Mouse (Mus musculus): ENCODE results near the gene Tdrd12. TPM values are rescaled to one million over a fixed set of nuclear protein-coding genes. Genes with fewer than 3 reads are reported as not detected.
"Not testable (repeated sequence)": the region's sequence is repeated elsewhere in the genome, so short reads cannot be mapped to it uniquely, and the experiment has no call there.

The Tdrd12 gene
- polyA plus RNA-seq, 1 experiment = 0.40 TPM

DNA sequence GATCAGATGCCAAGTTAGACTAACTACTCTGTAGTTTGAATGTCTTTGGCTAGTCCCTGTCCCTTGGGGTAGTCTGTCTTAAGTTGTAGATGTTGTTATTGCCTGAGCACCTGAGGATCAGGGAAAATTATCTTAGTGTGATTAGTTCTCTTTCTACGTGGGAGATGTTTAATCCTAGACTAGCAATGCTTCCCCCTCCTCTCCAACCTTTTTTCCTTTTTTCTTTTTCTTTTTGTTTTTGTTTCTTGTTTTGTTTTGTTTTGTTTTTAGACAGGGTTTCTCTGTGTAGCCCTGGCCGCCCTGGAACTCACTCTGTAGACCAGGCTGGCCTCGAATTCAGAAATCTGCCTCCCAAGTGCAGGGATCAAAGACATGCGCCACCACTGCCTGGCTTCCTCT lies 18.7 kb upstream of the Tdrd12 start, which contains the start of gene Nudt19:
Nudt19 (minus strand) TSS at position 100 of the 399 bp plus-strand sequence.
- TF ChIP-seq CTCF (IDR thresholded peaks at IDR 0.05; ENCODE audit: extremely low read depth, insufficient read depth, low read length) = no peak
- TF ChIP-seq POLR2A (IDR thresholded peaks at IDR 0.05; ENCODE audit: extremely low read depth, insufficient read depth, low read length) = no peak
- H3K4me1 ChIP-seq (ENCODE audit: control insufficient read depth, insufficient read depth, low read length) = no peaks in the 10 kb centered on the region
- H3K4me3 ChIP-seq (ENCODE audit: insufficient read depth, low read length) = peak within 1 kb of the TSS; percentile 98
- peak within 1 kb of the TSS; percentile 97 for H3K27ac ChIP-seq (ENCODE audit: insufficient read depth, low read length)

DNA sequence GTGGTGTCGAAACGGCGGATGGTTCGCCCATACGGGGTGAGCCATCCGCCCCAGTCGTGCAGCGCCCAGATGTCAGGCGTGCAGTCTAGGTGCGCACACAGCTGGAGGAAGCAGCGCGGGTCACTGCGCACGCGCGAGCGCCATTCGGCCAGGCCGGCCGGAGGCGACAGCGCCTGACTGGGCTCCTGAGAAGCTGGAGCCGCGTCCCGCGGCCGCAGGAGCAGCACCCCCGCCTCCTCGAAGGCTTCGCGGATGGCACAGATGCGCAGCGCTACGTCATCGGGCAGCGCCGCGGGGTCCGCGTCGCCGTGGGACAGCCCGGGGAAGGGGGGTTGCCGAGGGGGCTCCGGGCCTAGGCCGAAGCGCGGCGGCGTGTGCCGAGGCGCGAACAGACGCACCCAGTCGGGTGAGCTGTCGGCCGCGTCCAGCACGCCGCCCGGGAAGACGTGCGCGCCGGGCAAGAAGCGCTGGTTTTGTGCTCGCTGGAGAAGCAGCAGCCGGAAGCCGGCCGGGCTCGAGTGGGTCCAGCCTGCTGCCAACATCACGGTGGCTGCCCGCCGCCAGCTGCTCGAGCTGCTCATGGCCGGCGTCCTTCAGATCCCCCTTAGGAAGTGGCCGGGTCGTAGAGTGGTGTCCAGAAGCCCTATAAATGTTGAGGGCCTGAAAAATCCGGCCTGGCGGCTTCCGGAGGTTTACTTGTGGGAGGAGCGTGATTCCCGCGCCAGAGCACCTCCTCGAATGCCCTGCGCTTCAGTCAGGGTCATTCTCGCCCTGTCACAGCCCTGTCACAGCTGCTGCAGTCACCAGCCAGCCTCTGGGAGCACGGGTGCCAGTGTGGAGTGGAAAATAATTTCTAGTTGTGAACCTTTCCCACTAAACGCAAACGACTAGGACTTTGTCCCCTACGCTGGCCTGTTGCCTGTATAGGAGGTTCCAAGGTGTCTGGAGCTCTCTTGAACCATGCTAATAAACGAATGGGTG lies 18.0 kb upstream of the Tdrd12 start:
- TF ChIP-seq CTCF (IDR thresholded peaks at IDR 0.05; ENCODE audit: extremely low read depth, insufficient read depth, low read length) (no peak), POLR2A (IDR thresholded peaks at IDR 0.05; ENCODE audit: extremely low read depth, insufficient read depth, low read length) (peak; percentile 78)
- no peaks in the 10 kb centered on the region for H3K4me1 ChIP-seq (ENCODE audit: control insufficient read depth, insufficient read depth, low read length)
- peak overlapping the region; percentile 98 for H3K4me3 ChIP-seq (ENCODE audit: insufficient read depth, low read length)
- peak overlapping the region; percentile 97 for H3K27ac ChIP-seq (ENCODE audit: insufficient read depth, low read length)

DNA sequence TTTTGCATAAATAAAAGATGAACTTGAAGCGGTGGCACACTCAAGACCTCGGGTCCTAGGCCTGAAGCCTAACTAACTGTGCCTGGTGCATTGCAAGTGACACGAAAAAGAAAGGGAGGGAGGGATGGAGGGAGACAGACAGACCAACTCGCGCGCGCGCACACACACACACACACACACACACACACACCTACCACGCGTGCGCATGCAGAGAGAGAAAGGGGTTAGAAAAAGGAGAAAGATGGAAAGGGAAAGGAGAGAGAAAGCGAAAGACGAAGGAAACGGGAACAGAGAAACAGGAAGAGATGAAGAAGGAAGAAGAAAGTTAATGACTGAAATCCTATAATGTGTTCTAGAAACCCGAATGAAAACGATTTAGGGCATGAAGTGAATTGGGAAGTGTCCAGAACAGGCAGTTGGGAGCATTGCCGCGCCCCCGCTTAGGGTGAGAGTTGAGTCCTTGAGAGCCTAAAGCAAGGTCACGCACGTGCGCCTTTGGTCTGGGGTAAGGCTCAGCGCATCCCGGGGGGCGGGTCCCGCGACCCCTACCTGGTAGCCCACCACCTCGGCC lies 17.1 kb upstream of the Tdrd12 start:
- H3K27ac ChIP-seq (ENCODE audit: insufficient read depth, low read length) = peak overlapping the region; percentile 97
- no peaks in the 10 kb centered on the region for H3K4me1 ChIP-seq (ENCODE audit: control insufficient read depth, insufficient read depth, low read length)
- TF ChIP-seq CTCF (IDR thresholded peaks at IDR 0.05; ENCODE audit: extremely low read depth, insufficient read depth, low read length) (no peak), POLR2A (IDR thresholded peaks at IDR 0.05; ENCODE audit: extremely low read depth, insufficient read depth, low read length) (no peak)
- peak overlapping the region; percentile 98 for H3K4me3 ChIP-seq (ENCODE audit: insufficient read depth, low read length)

DNA sequence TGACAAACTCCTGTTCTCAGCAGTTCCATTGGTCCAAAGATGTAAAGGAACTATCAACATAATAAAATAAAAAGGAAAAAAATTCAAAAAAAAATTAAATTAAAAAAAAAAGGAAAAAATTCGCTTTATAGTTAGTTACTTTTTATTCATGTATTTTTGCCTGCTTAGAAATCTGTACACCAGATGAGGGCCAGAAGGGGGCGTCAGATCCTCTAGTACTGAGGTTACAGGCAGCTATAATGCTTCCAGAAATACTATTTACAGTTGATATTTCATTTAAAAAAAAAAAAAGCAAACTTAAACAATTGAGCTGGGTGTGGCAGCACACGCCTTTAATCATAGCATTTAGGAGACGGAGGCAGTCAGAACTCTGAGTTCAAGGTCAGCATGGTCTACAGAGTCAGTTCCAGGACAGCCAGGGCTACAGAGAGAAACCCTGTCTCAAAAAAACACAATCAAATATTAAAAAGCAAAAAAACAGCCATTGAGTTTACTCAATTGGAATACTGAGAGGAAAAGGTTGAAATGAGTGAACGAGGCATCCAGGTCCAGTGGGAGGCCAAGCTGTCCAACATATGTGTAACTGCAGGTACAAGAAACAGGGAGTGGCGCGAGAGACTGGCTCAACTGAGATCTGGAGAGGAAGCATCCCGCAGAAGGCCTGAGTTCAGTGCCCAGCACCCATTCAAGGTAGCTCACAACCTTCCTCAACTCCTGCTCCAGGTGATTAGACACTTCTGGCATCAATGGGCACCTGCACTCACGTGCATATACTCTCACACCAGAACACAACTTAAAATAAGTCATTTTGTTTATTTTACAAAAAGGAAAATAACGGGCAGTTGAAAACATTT lies 16.4 kb upstream of the Tdrd12 start:
- TF ChIP-seq CTCF (IDR thresholded peaks at IDR 0.05; ENCODE audit: extremely low read depth, insufficient read depth, low read length) = 0 out of 2 replicates have a peak, but pooled peaks have one; percentile 0
- no peak for TF ChIP-seq POLR2A (IDR thresholded peaks at IDR 0.05; ENCODE audit: extremely low read depth, insufficient read depth, low read length)
- H3K4me3 ChIP-seq (ENCODE audit: insufficient read depth, low read length) = peak overlapping the region; percentile 98
- no peaks in the 10 kb centered on the region for H3K4me1 ChIP-seq (ENCODE audit: control insufficient read depth, insufficient read depth, low read length)
- H3K27ac ChIP-seq (ENCODE audit: insufficient read depth, low read length) = no peak overlapping the region

DNA sequence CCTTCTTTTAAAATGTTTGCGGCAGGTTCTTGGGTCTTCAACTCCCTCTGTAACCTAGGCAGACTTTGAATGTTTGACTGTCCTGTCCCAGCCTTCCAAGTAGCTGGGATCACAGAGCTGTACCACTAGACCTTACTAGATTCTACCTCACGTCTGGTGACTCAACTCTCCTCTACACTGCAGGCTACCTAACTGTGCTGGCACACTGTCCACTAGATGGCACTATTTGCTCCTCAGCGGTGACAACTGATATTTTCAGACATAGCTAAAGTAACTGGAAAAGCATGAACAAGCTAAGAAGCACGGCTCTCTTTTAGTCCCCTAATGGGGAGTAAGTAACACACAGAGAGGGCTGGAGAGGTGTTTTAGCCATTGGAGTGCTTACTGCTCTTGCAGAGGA lies 8.3 kb upstream of the Tdrd12 start:
- TF ChIP-seq POLR2A (IDR thresholded peaks at IDR 0.05; ENCODE audit: extremely low read depth, insufficient read depth, low read length) (no peak), CTCF (IDR thresholded peaks at IDR 0.05; ENCODE audit: extremely low read depth, insufficient read depth, low read length) (peak; percentile 85)
- no peak overlapping the region for H3K27ac ChIP-seq (ENCODE audit: insufficient read depth, low read length)
- H3K4me1 ChIP-seq (ENCODE audit: control insufficient read depth, insufficient read depth, low read length) = no peaks in the 10 kb centered on the region
- H3K4me3 ChIP-seq (ENCODE audit: insufficient read depth, low read length) = no peak overlapping the region

DNA sequence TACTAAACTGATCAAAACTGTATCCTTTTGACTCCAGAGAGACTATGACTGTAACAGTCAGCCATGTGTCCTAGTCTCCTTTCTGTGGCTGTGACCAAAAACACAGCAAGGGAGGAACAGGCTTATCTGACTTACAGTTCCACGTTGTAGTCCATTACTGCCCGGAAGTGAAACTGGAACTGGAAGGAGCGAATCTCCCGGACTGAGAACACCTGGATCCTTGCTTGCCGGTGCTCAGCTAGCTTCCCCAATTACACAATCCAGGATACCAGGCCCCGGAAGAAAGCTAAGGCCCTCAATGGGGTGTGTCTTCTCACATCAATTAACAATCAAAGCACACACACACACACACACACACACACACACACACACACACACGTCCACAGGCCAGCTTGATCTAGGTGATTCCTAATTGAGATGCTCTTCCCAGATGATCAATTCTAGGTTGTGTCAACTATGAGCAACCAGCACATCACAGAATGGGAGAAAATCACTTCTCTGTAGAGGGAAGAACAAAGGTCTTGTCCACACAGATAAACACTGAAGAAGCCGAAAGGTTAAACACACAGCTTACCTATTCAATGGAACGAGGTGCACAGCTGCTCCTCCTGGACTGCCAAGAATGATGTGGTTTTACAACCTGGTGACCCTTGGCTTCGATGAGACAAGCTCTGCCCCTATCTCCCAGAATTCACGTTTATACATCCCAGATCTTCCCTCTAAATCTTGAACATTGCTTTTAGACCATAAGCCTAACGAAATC lies 1.6 kb downstream of the Tdrd12 start:
- Histone ChIP-seq H3K4me3 (ENCODE audit: insufficient read depth, low read length) (no peak overlapping the region), H3K4me1 (ENCODE audit: control insufficient read depth, insufficient read depth, low read length) (no peaks in the 10 kb centered on the region), H3K27ac (ENCODE audit: insufficient read depth, low read length) (no peak overlapping the region)
- no peak for TF ChIP-seq POLR2A (IDR thresholded peaks at IDR 0.05; ENCODE audit: extremely low read depth, insufficient read depth, low read length)
- TF ChIP-seq CTCF (IDR thresholded peaks at IDR 0.05; ENCODE audit: extremely low read depth, insufficient read depth, low read length) = no peak

DNA sequence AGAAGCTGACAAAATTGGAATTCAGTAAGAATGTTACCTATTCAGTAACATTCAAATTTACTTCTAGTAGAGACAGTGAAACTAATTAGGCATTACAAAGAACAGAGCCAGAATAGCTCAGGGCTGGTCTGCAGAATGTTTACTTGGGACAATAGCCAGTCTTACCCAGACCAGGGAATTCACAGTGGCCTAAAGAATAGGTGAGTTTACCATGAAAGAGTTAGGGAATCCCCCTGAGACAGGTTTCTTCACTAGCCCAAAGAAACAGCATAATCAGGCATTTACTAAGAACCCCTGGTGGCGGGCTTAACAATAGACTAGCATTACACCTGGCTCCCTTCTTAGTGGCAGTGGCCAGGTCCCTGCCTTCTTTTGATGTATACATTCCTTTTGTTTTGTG lies 7.0 kb downstream of the Tdrd12 start:
- not testable (repeated sequence) for H3K4me3 ChIP-seq (ENCODE audit: insufficient read depth, low read length); H3K27ac ChIP-seq (ENCODE audit: insufficient read depth, low read length); H3K4me1 ChIP-seq (ENCODE audit: control insufficient read depth, insufficient read depth, low read length)

DNA sequence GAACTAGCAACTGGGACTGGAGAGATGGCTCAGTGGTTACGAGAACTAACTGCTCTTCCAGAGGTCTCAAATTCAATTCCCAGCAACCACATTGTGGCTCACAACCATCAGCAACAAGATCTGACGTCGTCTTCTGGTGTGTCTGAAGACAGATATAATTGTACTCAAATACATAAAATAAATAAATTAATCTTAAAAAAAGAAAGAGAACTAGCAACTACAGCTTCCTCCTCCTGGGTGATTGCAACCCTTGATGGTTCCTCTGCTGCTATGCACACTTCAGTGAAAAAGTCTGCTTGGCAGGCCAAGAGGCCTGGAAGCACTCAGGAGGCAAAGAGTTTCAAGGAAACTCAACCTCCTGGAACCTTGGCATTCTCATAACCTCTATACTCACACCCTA lies 7.5 kb downstream of the Tdrd12 start:
- no peak overlapping the region for H3K4me3 ChIP-seq (ENCODE audit: insufficient read depth, low read length)
- H3K27ac ChIP-seq (ENCODE audit: insufficient read depth, low read length) = no peak overlapping the region
- H3K4me1 ChIP-seq (ENCODE audit: control insufficient read depth, insufficient read depth, low read length) = no peaks in the 10 kb centered on the region
- TF ChIP-seq CTCF (IDR thresholded peaks at IDR 0.05; ENCODE audit: extremely low read depth, insufficient read depth, low read length) = no peak
- no peak for TF ChIP-seq POLR2A (IDR thresholded peaks at IDR 0.05; ENCODE audit: extremely low read depth, insufficient read depth, low read length)

DNA sequence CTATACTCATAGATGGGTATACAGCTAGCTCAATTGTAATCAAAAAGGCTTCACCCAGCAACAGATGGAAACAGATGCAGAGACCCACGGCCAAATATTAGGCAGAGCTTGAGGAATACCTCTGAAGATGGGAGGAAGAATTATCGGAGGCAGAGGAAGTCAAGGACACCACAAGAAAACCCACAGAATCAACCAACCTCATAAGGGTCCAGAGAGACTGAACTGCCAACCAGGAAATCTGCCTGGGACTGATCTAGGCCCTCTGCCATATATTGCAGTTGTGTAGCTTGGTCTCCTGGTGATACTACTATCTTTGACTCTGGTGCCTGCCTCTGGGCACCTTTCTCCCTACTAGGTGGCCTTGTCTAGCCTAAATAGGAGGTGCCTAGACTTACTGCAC lies 10.8 kb downstream of the Tdrd12 start:
- Histone ChIP-seq H3K27ac (ENCODE audit: insufficient read depth, low read length) (no peak overlapping the region), H3K4me3 (ENCODE audit: insufficient read depth, low read length) (no peak overlapping the region), H3K4me1 (ENCODE audit: control insufficient read depth, insufficient read depth, low read length) (peaks cover 2% of the 10 kb centered on the region; the same call in 1 of the 2 replicates)
- TF ChIP-seq POLR2A (IDR thresholded peaks at IDR 0.05; ENCODE audit: extremely low read depth, insufficient read depth, low read length) (no peak), CTCF (IDR thresholded peaks at IDR 0.05; ENCODE audit: extremely low read depth, insufficient read depth, low read length) (no peak)

Data from cortical plate, adult 2 months (tissue).